Mouse (Mus musculus): Measurements from ENCODE around the gene Phxr2.
A peak's percentile ranks its signal among the peaks of the same experiment; 100 is the strongest.

Gene Phxr2

DNA sequence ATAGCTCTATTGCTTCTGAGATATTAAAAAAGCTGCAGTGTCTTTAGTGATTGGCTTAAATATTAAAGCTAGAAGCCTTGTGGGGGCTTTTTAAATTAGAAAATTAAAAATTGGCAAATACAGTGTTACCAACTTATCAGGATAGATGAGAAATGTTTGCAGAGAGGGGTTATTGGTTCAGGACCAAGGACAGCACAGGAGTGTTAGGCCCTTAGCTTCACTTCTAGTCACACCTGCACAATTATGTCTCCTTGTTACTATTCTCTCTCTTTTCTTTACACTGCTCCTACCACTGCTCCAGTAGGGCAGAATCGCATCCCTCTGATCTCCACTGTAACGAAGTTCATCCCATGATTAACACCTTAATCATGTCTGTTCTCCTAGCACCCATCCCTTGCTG, 31.0 kb downstream of the Phxr2 start:
- peak in 1 of 2 experiments; percentile 1 for DNase-seq (ENCODE audit: low spot score in 2 of 2)

DNA sequence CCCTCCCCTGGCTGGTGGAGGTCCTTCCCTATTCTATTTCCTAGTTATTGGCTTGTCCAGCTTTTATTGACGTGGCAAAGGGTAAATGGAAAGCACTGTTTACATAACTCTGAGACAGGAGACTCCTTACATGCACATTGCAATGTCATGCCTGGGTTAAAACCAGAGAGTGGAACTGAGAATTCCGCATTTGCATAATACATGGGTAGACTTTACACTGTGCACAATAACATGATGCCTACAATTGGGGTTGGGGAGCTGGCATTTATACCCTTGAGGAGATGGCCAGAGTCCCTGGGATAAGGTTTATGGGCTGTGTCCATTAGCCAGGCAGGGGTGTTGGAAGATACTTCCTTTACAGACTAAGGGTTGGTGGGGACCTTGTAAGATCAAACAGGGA, 32.8 kb downstream of the Phxr2 start:
- peak in 1 of 2 experiments; percentile 34 for DNase-seq (ENCODE audit: low spot score in 2 of 2)

- no peak for DNase-seq (ENCODE audit: low spot score in 2 of 2)
These were observed 36.2 kb downstream of the Phxr2 start for GRCm38 (mm10) chr10:99089906-99090305.

DNA sequence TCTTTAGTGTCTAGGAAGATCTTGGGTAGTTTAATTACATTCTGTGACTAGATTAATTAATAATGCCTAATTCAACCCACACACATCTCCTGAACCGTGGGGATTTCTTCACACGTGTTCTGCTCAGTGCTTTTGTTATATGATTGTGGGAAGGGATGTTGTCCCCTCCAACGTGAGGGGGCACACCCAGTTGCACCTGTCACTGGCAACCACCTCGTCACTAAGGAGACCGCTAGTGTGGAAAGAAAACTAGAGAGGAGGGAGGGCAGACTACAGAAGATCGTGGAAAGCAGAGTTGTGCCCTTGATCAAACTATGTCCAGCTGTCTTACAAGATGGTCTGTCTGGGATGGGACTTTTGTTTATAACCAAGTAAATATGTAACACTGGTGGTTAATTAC, 40.1 kb downstream of the Phxr2 start:
- peak in 1 of 2 experiments; percentile 19 for DNase-seq (ENCODE audit: low spot score in 2 of 2)

GRCm38 (mm10) chr10:99085240-99085587, 40.9 kb downstream of the Phxr2 start:
- DNase-seq (ENCODE audit: low spot score in 2 of 2) = peak in 1 of 2 experiments; percentile 42

DNA sequence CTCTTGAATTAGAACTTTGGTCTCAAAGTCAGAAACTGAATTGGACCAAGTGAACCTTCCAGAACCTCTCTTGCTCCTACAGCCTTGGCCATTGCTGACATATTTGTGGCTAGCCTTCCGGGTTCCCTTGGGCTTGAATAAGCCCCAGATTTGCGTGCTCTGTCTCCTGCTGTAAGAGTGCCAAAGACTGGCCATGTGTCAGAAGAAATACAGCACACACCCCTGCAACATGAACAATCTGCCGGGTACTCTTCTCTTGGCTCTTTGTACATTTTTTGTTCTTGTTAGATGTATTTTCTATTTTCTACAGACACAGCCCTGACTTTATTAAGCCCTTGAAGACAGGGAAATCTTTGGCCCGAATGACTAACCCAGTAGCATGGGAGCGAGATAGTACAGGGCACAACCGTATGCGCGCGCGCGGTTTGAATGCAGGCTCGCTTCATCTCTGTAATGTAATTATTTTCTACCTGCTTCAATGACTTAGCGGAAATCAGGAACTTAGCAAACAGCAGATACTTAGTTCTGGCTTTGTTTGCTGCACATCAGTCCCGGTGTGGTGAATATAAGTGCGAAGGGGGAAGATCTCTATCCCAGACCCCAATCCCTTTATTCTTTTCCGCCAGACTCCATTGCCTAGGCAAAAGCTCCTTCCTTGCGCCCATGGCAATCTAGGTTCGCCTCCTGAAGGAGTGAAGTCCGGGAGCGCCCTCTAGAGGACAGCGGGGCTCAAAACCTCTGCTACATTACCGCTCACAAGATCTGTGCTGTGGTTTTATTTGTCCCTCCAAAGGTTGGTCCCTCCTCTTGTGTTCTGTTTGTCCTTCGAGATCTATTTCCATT, 41.5 kb downstream of the Phxr2 start:
- peak; percentile 73 to 89 for DNase-seq (ENCODE audit: low spot score in 2 of 2)

DNA sequence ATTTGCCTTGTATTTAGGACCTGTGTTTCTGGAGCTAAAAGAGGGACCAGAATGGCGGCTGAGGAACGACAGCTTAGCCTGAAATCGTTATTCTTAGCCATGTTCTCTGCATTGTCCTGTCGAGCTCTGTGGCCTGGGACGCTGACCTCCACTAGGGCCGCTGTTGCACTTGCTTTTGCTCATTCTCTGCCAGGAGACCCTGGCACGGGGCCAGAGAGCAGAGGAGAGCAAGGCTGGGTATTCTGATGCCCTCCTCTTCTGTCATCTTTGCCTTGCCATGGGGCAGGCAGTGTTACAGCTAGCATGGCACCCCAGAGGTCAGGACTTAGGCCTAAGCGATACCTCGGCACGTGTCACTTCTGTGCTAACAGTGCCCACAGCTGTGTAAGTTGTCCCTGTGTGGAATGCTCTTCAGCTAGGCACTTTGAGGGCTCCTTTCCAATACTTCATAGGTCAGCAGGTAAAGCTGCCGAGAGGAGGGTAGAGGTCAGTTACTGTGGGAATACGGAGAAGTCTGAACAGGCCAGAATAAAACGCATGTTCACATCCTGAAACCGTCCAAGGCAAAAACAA, 42.6 kb downstream of the Phxr2 start:
- DNase-seq (ENCODE audit: low spot score in 2 of 2) = peak in 1 of 2 experiments; percentile 60

GRCm38 (mm10) chr10:99081569-99081990, 44.5 kb downstream of the Phxr2 start:
- DNase-seq (ENCODE audit: low spot score in 2 of 2) = no peak

DNA sequence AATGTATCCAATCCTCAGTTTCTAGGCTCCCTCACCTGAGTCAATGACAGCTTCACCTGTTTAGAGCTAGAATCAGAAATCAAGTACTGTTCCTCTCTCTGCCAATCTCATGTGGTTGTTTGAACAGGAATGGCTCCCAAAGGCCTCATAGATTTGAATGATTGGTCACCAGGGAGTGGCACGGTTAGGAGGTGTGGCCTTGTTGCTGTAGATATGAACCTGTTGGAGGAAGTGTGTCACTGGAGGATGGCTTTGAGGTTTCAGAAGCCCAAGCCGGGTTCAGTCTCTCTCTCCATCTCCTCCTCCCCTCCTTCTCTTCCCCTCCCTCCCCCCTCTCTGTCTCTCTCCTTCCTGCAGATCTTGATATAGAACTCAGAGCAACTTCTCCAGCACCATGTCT, 47.5 kb downstream of the Phxr2 start:
- DNase-seq (ENCODE audit: low spot score in 2 of 2) = no peak

DNA sequence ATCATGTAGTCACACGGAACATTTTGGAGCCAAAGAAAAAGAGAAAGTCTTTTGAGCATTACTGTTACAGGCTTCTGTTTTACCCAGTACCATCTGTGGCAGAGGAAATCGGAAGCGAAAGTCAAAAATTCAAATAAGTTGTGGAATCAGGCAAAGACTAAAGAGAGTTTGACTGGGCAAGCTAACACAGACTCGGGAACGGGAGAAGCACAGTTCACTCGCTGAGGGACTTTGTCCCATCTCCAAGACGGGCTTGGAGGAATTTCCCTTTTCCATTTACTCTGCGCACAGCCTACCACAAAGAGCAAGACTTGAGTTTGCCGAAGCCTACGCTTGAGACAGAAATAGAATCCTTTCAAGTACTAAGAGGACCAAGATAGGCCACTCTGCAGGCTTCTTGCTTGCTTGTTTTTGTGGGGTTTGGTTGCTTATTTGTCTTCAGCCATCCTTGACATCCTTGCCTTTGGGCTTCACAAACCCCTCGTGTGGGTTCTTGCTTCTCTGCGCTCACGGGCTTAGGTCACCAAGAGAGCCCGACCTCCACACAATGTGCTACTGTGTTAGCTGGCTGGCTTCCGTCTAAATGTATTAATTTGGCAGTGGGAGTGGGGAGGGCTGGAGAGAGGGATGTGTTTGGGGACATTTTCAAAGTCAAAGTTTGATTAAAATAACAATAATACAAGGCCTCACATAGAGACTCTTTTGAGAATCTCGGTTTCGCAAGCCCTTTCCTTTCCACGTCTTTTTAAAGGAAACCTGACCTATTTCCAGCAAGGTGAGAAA, 49.8 kb downstream of the Phxr2 start:
- DNase-seq (ENCODE audit: low spot score in 2 of 2) = no peak
